Mouse (Mus musculus) thymus, adult 2 months (tissue): ENCODE measurements around the gene Inka1. TPM values are rescaled to one million over a fixed set of nuclear protein-coding genes. Genes with fewer than 3 reads are reported as not detected.

Experiments used
- DNase-seq: peaks from one replicate; pipeline ENCODE4 v3.0.0; 2021
- H3K27ac ChIP-seq: fragments of 200-500 bp; 2 replicates; pipeline ENCODE4 v1.5.1; 2012; ENCODE audit warnings: low read length, control low read depth; ENCODE audit not compliant: control insufficient read depth, insufficient read depth
- H3K27me3 ChIP-seq: fragments of 200-500 bp; 2 replicates; pipeline ENCODE4 v1.6.1; 2012; ENCODE audit warnings: mild to moderate bottlenecking, low read length, moderate library complexity, mixed read lengths; ENCODE audit not compliant: control insufficient read depth, insufficient read depth
- H3K36me3 ChIP-seq: fragments of 200-500 bp; 2 replicates; pipeline ENCODE4 v1.6.1; 2012; ENCODE audit warnings: mild to moderate bottlenecking, low read length, moderate library complexity; ENCODE audit not compliant: control insufficient read depth, insufficient read depth
- H3K4me1 ChIP-seq: fragments of 200-500 bp; replicated peaks from 2 replicates; pipeline ENCODE4 v1.6.1; 2012; ENCODE audit warnings: low read length; ENCODE audit not compliant: control insufficient read depth, insufficient read depth
- H3K4me3 ChIP-seq: fragments of 200-500 bp; 2 replicates; pipeline ENCODE4 v1.5.1; 2012; ENCODE audit warnings: mild to moderate bottlenecking, low read length, control low read depth, moderate library complexity; ENCODE audit not compliant: control insufficient read depth, insufficient read depth
- CTCF ChIP-seq: fragments of 200-500 bp; IDR thresholded peaks from 2 replicates; pipeline ENCODE4 v1.5.1; 2012; ENCODE audit warnings: mild to moderate bottlenecking, control low read depth, low read length, moderate library complexity, borderline replicate concordance; ENCODE audit not compliant: control insufficient read depth, poor library complexity, insufficient read depth; ENCODE audit errors: extremely low read depth
- POLR2A ChIP-seq: fragments of 200-500 bp; IDR thresholded peaks from 2 replicates; pipeline ENCODE4 v1.6.1; 2012; ENCODE audit warnings: mild to moderate bottlenecking, low read length, control low read depth, moderate library complexity; ENCODE audit not compliant: control insufficient read depth, poor library complexity, insufficient read depth; ENCODE audit errors: extremely low read depth
- WGBS: fragments of 180-500 bp; shearing (Covaris S2); methylation state at CpG from one replicate; pipeline ENCODE4 v1.1.7; 2018; 5-methylcytosine and 5-hydroxymethylcytosine counted together
- polyA plus RNA-seq: library from polyadenylated mRNA; depleted of rRNA; stranded (reverse); fragments of >200 nt; gene quantifications from 2 replicates; pipeline ENCODE4 v1.2.3, GENCODE M21; 2012

Gene Inka1
- polyA plus RNA-seq, 1 experiment: 14.8 TPM

DNA sequence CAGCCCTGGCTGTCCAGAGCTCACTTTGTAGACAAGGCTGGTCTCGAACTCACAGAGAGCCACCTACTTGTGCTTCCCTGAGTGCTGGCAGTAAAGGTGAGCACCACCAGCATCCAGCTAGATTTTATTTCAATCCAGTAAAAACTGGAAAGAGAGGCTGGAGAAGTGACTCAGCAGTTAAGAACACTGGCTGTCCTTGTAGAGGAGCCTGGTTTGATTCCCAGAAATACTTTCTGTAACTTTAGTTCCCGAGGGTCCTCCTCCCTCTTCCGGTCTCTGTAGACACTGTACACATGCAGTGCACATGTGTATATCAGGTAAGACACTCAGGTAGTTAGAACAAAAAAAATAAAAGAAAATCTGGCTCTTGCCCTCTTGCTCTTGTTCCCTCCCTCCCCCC lies 2.3 kb upstream of the Inka1 start:
- Histone ChIP-seq H3K27ac (no peak overlapping the region), H3K4me1 (peaks cover 31% of the 10 kb centered on the region), H3K27me3 (no peaks in the 10 kb centered on the region), H3K36me3 (no peaks in the 10 kb centered on the region), H3K4me3 (no peak overlapping the region)
- no peak for TF ChIP-seq CTCF
- TF ChIP-seq POLR2A: no peak
- 64% methylated on average over 3 of the region's 3 CpGs for WGBS
- no peak for DNase-seq

DNA sequence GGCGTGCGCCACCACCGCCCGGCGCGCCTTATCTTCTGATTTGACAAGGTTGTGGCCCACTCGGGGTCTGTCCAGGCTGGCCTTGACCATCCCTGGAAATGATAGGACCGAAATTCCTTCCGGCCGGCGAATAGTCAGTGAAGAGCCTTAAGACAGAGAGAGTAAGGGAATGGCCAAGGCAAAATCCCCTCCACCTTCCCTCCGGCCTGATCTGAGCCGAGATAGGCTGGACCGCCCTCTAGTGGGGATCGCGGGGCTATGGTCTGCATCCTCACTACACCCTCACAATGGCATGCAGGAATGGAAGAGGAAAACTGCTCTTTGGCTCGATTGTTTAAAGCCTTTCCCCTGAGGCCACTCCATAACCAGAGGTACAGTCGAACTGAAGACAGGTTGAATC lies 697 bp upstream of the Inka1 start:
- H3K27me3 ChIP-seq: no peaks in the 10 kb centered on the region
- H3K4me1 ChIP-seq: peaks cover 41% of the 10 kb centered on the region
- H3K27ac ChIP-seq: no peak overlapping the region
- TF ChIP-seq POLR2A (no peak), CTCF (peak; percentile 87)
- WGBS: 2% methylated on average over 18 of the region's 18 CpGs
- H3K4me3 ChIP-seq: peak overlapping the region; percentile 54
- H3K36me3 ChIP-seq: no peaks in the 10 kb centered on the region
- DNase-seq: peak; percentile 84

DNA sequence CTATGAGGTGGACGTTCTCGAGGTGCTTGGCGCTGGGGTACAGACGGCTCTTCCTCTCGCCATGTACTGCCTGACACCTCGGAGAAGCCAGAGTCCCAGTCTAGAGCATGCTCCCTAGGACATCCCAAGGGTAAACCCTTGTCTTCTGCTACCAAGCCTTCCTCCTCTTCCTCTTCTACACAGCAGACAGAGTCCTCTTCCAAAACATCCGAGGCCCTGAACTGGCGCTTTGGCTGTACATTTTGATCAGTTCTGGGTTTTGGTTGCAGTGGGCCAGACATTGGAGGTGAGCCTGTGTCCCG lies 974 bp downstream of the Inka1 start:
- 24% methylated on average over 9 of the region's 9 CpGs for WGBS
- Histone ChIP-seq H3K27me3 (no peaks in the 10 kb centered on the region), H3K4me3 (no peak overlapping the region), H3K36me3 (peaks cover 1% of the 10 kb centered on the region; the same call in 1 of the 2 replicates), H3K4me1 (peaks cover 50% of the 10 kb centered on the region), H3K27ac (no peak overlapping the region)
- TF ChIP-seq POLR2A (no peak), CTCF (no peak)
- no peak for DNase-seq

DNA sequence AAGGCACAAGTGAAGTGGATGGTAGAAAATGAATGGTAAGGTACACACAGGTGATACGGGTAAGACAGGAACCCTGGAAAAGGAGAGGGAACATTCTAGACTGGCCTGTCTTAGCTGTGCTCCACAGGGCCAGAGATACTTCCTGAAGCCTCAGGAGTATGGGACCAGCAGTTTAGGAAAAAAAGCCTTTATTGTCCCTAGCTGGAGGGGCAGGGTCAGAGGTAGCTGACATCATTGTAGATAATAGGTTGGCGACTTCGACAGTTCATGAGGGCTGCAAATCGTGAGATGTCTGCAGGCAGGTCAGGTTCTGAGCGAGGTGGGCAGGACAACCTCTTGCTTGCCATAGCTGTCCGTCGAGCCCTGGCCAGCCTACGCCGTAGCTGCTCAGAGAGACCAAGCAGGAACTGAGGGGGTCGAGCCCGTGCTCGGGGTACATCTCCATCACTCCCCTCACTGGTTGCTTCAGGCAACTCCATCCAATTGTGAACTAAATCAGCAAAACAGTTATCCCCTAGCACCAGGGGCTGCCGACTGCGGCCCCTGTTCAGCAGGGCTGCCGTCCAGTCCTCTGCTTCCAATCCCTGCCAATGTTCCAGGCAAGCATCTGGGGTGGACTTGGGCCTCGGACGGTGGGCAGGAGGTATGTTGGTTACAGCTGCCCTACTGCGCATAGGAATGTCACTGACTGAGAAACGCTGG lies 1.5 kb downstream of the Inka1 start:
- Histone ChIP-seq H3K27ac (no peak overlapping the region), H3K4me3 (no peak overlapping the region), H3K27me3 (no peaks in the 10 kb centered on the region), H3K4me1 (peaks cover 50% of the 10 kb centered on the region), H3K36me3 (peaks cover 6% of the 10 kb centered on the region)
- 41% methylated on average over 19 of the region's 19 CpGs for WGBS
- no peak for DNase-seq
- TF ChIP-seq CTCF: no peak
- no peak for TF ChIP-seq POLR2A

DNA sequence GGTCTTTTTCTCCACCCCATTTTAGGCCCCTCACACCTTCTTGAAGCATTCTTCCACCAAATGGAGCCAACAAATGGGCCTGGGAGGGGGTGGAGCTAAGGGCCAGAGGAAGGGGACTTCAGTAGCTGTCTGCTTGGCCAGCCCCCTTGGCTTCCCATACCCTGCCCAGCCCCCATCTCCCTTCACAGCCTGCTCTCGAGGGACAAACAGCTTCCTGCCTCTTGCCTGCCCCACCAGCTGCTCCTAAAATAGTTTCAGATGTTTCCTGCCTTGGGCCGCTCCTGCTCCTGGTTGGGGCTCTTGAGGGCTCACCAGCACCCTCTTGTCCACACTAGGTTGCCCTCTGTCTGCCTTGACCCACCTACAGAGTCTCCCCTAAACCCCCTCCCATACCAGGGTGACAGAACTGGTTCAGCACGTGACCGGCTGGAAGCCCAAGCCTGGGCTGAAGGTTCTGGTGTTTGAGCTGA lies 2.2 kb downstream of the Inka1 start:
- DNase-seq: peak; percentile 49
- H3K36me3 ChIP-seq: peaks cover 13% of the 10 kb centered on the region

DNA sequence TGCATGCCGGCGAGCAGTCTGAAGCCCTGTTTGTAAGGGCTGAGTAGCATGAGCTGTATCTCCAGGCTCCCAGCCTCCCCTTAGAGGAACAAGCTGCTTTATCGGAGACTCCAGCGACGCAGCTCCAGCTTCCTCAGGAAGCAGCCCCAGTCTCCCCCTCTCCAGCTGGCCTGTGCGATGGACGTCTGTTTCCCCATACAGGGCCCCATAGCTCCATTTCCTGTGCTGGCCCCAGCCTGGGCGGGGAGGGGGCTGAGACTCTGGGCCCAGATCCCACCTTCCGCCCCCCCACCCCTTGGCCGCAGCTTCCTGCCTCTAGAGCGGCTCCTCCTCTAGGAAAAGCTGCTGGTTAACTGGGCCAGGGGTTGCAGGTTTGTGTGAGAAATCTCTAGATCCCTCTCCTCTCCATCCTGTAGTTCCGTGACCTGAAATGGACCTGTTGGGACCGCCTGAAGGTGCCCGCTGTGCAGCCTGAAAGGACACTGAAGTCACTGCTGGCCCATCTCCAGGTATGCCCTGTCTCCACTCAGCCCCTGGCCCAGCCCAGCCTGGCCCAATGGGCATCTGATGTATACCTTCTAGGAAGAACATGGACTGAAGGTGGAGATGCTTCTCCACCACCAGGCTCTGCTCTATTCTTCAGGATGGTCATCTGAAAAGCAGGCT lies 2.9 kb downstream of the Inka1 start, which contains the start of gene Gm20661:
Gm20661 (plus strand) TSS at position 378 of the 666 bp plus-strand sequence.
- H3K4me3 ChIP-seq: no peak within 1 kb of the TSS
- no peaks in the 10 kb centered on the region for H3K27me3 ChIP-seq
- H3K27ac ChIP-seq: peak within 1 kb of the TSS; percentile 47
- TF ChIP-seq CTCF (0 out of 2 replicates have a peak, but pooled peaks have one; percentile 12), POLR2A (no peak)
- H3K4me1 ChIP-seq: peaks cover 50% of the 10 kb centered on the region
- peaks cover 14% of the 10 kb centered on the region for H3K36me3 ChIP-seq
- DNase-seq: peak; percentile 69
- 7% methylated on average over 14 of the region's 14 CpGs for WGBS

More for the DNA sequence above, 2.2 kb downstream of the Inka1 start:
- WGBS: 9% methylated on average over 4 of the region's 4 CpGs
- H3K27me3 ChIP-seq: no peaks in the 10 kb centered on the region
- no peak overlapping the region for H3K4me3 ChIP-seq
- no peak for TF ChIP-seq CTCF
- no peak for TF ChIP-seq POLR2A
- peaks cover 50% of the 10 kb centered on the region for H3K4me1 ChIP-seq
- H3K27ac ChIP-seq: peak overlapping the region; percentile 47
